Mouse (Mus musculus): Measurements from ENCODE around the gene Pofut1.

GRCm38 (mm10) chr2:153228523-153228922, 12.8 kb upstream of the Pofut1 start:
- TF ChIP-seq CTCF (IDR thresholded peaks at IDR 0.05; ENCODE audit: low read depth) (no peak), EP300 (IDR thresholded peaks at IDR 0.05; ENCODE audit: low read depth) (no peak)
